Mouse (Mus musculus) liver, embryonic 14.5 days (tissue): ENCODE measurements around the gene Adam17. TPM values are rescaled to one million over a fixed set of nuclear protein-coding genes. Genes with fewer than 3 reads are reported as not detected.

Experiments used
- ATAC-seq: fragments of 200-750 bp; cut with Nextera tagmentation; 2 replicates; pipeline ENCODE4 v1.8.0; 2017; ENCODE audit warnings: moderate number of reproducible peaks, mild to moderate bottlenecking, moderate library complexity; ENCODE audit not compliant: insufficient read depth
- DNase-seq, 3 experiments: peaks; one replicate each; pipeline ENCODE4 v3.0.0-alpha.2; 2012 to 2013; ENCODE audit warnings: low read depth in 3 of 3, low spot score in 3 of 3
- H3K27ac ChIP-seq: fragments of 300-500 bp; sonication (generic); 2 replicates; pipeline ENCODE4 v1.5.1; 2014; ENCODE audit warnings: moderate library complexity, mild to moderate bottlenecking, control low read depth, inconsistent platforms
- H3K27me3 ChIP-seq: fragments of 300-500 bp; sonication (generic); 2 replicates; pipeline ENCODE4 v1.6.1; 2014; ENCODE audit warnings: mild to moderate bottlenecking, low read length, moderate library complexity; ENCODE audit not compliant: control insufficient read depth, insufficient read depth
- H3K36me3 ChIP-seq: fragments of 300-500 bp; sonication (generic); replicated peaks from 2 replicates; pipeline ENCODE4 v1.6.1; 2014; ENCODE audit warnings: low read depth; ENCODE audit not compliant: control insufficient read depth, insufficient read depth
- H3K4me1 ChIP-seq, 2 experiments: fragments of 200-500 bp in 1 of 2; fragments of 300-500 bp in 1 of 2; sonication (generic) in 1 of 2; replicated peaks; 2 replicates each; pipeline ENCODE4 v1.6.1; 2012 to 2014; ENCODE audit warnings: antibody characterized with exemption in 1 of 2, inconsistent platforms in 1 of 2, low read length in 1 of 2; ENCODE audit not compliant: control insufficient read depth in 2 of 2, insufficient read depth in 2 of 2
- H3K4me2 ChIP-seq: fragments of 300-500 bp; sonication (generic); 2 replicates; pipeline ENCODE4 v1.6.1; 2014; ENCODE audit warnings: low read depth, mild to moderate bottlenecking, control low read depth, moderate library complexity
- H3K4me3 ChIP-seq, 2 experiments: fragments of 200-500 bp in 1 of 2; fragments of 300-500 bp in 1 of 2; sonication (generic) in 1 of 2; 2 replicates each; pipeline ENCODE4 v1.5.1; 2012 to 2014; ENCODE audit warnings: low read depth in 2 of 2, low read length in 2 of 2, mild to moderate bottlenecking in 2 of 2, control low read depth in 1 of 2, inconsistent platforms in 1 of 2, moderate library complexity in 1 of 2; ENCODE audit not compliant: insufficient read depth in 1 of 2
- H3K9ac ChIP-seq: fragments of 300-500 bp; sonication (generic); replicated peaks from 2 replicates; pipeline ENCODE4 v1.6.1; 2014; ENCODE audit warnings: mild to moderate bottlenecking, control low read depth, moderate library complexity
- H3K9me3 ChIP-seq: fragments of 300-500 bp; sonication (generic); 2 replicates; pipeline ENCODE4 v1.6.1; 2016; ENCODE audit warnings: low read length, mixed read lengths; ENCODE audit not compliant: control insufficient read depth
- CTCF ChIP-seq: IDR thresholded peaks from 2 replicates; pipeline ENCODE4 v1.5.1; 2016; ENCODE audit warnings: antibody characterized with exemption, low read depth, control low read depth
- EP300 ChIP-seq: IDR thresholded peaks from 2 replicates; pipeline ENCODE4 v1.6.1; 2016; ENCODE audit warnings: antibody characterized with exemption, low read depth
- WGBS: fragments of 180-500 bp; shearing (Covaris S2); extraction: QIAGEN DNeasy Blood & Tissue Kit; methylation state at CpG from one replicate; pipeline ENCODE4 v1.1.7; 2014; ENCODE audit not compliant: insufficient replicate concordance; 5-methylcytosine and 5-hydroxymethylcytosine counted together
- polyA plus RNA-seq, 2 experiments: library from polyadenylated mRNA; depleted of rRNA in 1 of 2; stranded (reverse) in 1 of 2; unstranded in 1 of 2; fragments of >200 nt; fragmentation: Nextera tagmentation in 1 of 2; extraction: Ambion mirVana in 1 of 2; gene quantifications; 2 replicates each; pipeline versions ENCODE4 v1.2.1 to v1.2.3; 2012 to 2014

The Adam17 gene
- polyA plus RNA-seq, 2 experiments, result 9.4 to 14.0 TPM

GRCm38 (mm10) chr12:21335869-21336268, 37.6 kb downstream of the Adam17 start:
- 67% methylated on average over 7 of the region's 7 CpGs for whole genome bisulfite sequencing
- H3K4me1 ChIP-seq, result no peaks in the 10 kb centered on the region

GRCm38 (mm10) chr12:21333766-21334165, 39.7 kb downstream of the Adam17 start:
- Histone ChIP-seq H3K9me3 (no peaks in the 10 kb centered on the region), H3K27me3 (no peaks in the 10 kb centered on the region), H3K27ac (no peak overlapping the region), H3K36me3 (peaks cover 25% of the 10 kb centered on the region), H3K9ac (no peak overlapping the region), H3K4me1 (no peaks in the 10 kb centered on the region), H3K4me2 (no peak overlapping the region), H3K4me3 (no peak overlapping the region)
- DNase-seq (no peak), ATAC-seq (no peak)
- TF ChIP-seq CTCF, result no peak
- WGBS, result 81% methylated on average over 5 of the region's 5 CpGs

More at GRCm38 (mm10) chr12:21335869-21336268, 37.6 kb downstream of the Adam17 start:
- H3K36me3 ChIP-seq, result peaks cover 16% of the 10 kb centered on the region
- no peak overlapping the region for H3K4me3 ChIP-seq
- H3K27ac ChIP-seq, result no peak overlapping the region
- DNase-seq (no peak), ATAC-seq (no peak)
- TF ChIP-seq CTCF, result no peak
- TF ChIP-seq EP300, result no peak
- no peak overlapping the region for H3K9ac ChIP-seq
- H3K27me3 ChIP-seq, result no peaks in the 10 kb centered on the region
- H3K9me3 ChIP-seq, result no peaks in the 10 kb centered on the region
- no peak overlapping the region for H3K4me2 ChIP-seq

- no peak overlapping the region for H3K4me2 ChIP-seq
- H3K9ac ChIP-seq, result no peak overlapping the region
- ATAC-seq (no peak), DNase-seq (no peak)
- 81% methylated on average over 7 of the region's 7 CpGs for WGBS
- H3K4me1 ChIP-seq, result no peaks in the 10 kb centered on the region
- H3K27ac ChIP-seq, result no peak overlapping the region
- no peaks in the 10 kb centered on the region for H3K9me3 ChIP-seq
- no peak overlapping the region for H3K4me3 ChIP-seq
- H3K27me3 ChIP-seq, result no peaks in the 10 kb centered on the region
- TF ChIP-seq EP300 (no peak), CTCF (no peak)
- H3K36me3 ChIP-seq, result peaks cover 28% of the 10 kb centered on the region
These were observed 40.4 kb downstream of the Adam17 start for GRCm38 (mm10) chr12:21333021-21333420.

- H3K27me3 ChIP-seq, result no peaks in the 10 kb centered on the region
- no peak overlapping the region for H3K4me2 ChIP-seq
- 78% methylated on average over 6 of the region's 6 CpGs for WGBS
- ATAC-seq (no peak), DNase-seq (no peak)
- no peaks in the 10 kb centered on the region for H3K9me3 ChIP-seq
- H3K9ac ChIP-seq, result no peak overlapping the region
- H3K4me3 ChIP-seq, result no peak overlapping the region
- H3K36me3 ChIP-seq, result peaks cover 33% of the 10 kb centered on the region
- TF ChIP-seq EP300, result no peak
- TF ChIP-seq CTCF, result no peak
- no peaks in the 10 kb centered on the region for H3K4me1 ChIP-seq
- no peak overlapping the region for H3K27ac ChIP-seq
These were observed 41.7 kb downstream of the Adam17 start for GRCm38 (mm10) chr12:21331711-21332110.

GRCm38 (mm10) chr12:21330961-21331576, 42.4 kb downstream of the Adam17 start:
- no peaks in the 10 kb centered on the region for H3K9me3 ChIP-seq
- H3K36me3 ChIP-seq, result peaks cover 33% of the 10 kb centered on the region
- no peak overlapping the region for H3K9ac ChIP-seq
- no peak overlapping the region for H3K4me3 ChIP-seq
- DNase-seq, result no peak
- no peak overlapping the region for H3K4me2 ChIP-seq
- H3K27me3 ChIP-seq, result no peaks in the 10 kb centered on the region
- H3K27ac ChIP-seq, result no peak overlapping the region
- no peak for ATAC-seq
- TF ChIP-seq EP300 (no peak), CTCF (no peak)
- H3K4me1 ChIP-seq, result no peaks in the 10 kb centered on the region
- 87% methylated on average over 10 of the region's 10 CpGs for WGBS
